Mouse (Mus musculus) erythroblast, adult 5-6 weeks (primary cell): Measurements from ENCODE around the gene Yars. TPM values are rescaled to one million over a fixed set of nuclear protein-coding genes. Genes with fewer than 3 reads are reported as not detected.

Source experiments
- ATAC-seq: replicated peaks from 2 replicates; pipeline ENCODE4 v1.8.0; 2016; ENCODE audit warnings: moderate number of reproducible peaks, mild to moderate bottlenecking, moderate TSS enrichment, inconsistent platforms; ENCODE audit not compliant: poor library complexity, low FRiP score, severe bottlenecking
- total RNA-seq, 2 experiments: library from RNA; stranded (forward) in 1 of 2; stranded (reverse) in 1 of 2; fragments of 150-400 nt in 1 of 2; fragments of 200-764, 138-1000 nt in 1 of 2; gene quantifications; 2 replicates each; pipeline versions ENCODE4 v1.2.3 to v1.2.4; 2015 to 2017; ENCODE audit warnings: low replicate concordance in 2 of 2

Yars gene
- total RNA-seq, 2 experiments from 2014 or later: 4.2 to 34.0 TPM

DNA sequence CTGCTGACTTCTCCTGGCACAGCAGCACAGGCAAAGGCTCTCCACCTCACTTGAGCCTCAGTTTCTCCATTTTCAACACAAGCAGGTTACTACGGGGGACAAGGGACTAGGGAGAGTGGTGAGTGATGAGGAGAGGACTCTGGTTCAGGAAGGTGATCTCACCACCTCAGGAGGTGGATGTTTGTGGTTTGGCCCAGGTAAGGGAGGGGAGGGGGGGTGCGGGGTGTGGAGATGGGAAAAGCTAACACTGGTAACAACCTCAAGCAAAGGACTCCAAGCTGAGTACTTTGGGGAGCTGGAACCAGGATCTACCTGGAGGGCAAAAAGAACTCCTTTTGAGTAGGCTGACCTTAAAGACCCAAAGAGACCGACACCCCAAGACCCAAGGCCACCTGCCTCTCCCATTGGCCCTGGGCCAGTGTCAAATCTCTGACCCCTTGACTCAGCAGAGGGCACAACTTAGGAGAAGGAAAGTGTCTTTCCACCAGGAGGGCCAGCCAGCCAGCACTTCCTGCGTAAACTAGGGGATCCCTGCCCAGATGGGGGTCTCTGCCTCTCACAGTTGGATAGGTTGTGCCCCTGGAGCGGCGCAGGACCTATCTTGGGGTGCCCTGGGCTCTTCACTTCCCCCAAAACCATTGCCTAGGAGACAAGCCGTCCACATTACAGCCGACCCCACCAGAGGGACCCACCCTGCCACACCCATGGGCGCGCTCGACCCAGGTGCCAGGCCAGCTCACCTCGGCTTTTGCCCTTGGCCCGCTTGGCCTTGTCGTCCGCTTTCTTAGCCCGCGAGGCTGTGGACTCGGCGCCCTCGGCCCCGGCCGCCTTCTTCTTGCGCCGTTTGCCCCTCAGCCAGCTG lies 58.1 kb downstream of the Yars start:
- ATAC-seq: no peak

DNA sequence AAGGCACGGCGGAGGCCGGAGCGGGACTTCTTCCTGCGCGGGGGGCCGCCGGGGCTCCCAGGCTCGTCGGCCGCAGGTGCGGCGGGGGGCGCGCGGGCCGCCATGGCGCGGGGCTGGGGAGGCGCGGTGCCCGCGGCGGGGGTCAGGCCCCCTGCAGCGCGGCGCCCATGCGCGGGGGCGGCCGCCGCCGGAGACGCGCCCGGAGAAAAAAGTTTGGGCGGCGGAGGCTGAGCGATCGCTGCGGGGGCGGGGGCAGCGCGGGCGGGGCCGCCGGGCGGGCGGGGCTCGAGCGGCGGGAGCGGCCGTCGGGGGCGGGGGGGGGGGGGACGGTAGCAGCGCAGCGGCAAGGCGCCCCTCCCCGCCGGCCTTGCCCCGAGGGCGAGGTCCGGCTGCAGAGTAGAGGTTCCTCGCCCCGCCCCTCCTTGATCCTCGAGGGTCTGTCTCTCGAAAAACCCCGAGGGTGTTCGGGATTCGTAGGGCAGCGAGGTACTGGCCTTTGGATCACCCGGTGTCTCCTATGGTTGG lies 58.7 kb downstream of the Yars start:
- ATAC-seq: no peak

DNA sequence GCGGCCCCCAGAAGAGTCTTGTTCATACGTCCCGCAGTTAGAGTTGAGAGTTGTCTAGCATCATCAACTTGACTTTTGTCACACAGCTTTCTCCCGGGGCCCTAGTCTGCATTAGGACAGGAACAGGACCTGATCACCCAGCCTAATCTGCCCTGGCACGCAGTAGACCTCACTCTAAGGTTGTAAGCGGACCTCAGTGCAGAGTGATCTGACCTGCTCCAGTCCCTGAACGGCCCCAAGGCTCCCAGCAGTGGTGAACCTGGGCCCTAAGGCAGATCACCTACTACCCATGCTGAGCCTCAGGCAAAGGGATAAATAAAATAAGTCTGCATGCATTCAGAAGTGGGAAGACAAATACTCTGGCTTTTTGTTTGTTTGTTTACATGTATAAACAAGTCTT lies 59.7 kb downstream of the Yars start:
- ATAC-seq: no peak

DNA sequence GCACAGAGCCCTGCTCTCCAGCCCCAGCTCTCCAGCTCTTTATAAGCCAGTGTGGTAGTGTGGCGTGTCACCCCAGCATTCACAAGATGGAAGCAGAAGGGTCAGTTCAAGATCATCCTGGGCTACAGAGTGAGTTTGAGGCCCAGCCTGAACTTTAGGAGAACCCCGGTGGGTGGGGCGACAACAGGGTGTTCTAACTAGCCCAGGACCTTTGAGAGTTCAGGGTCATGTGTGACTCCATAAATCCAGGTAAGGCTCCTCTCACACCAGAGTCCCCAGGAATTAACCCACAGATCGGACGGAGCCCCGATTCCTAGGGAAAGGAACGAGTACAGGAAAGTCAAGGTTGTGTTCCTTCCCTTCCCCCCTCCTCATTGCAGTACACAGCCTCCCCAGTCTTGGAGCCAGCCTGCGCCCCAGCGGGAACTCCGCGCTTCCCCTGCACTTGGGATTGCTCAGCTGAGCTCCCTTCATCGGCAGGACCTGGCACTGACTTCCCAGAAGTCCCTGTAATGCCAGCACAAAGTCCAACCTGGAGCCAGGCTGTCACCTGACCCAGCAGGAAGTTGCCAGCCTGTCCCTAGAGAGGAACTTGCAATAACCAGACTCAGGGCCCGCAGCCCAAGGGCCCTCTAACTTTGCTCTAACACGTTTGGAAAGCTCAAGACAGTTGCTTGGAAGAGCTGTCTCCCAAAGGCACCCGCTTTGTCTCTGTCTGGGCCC lies 61.4 kb downstream of the Yars start:
- ATAC-seq: no peak

DNA sequence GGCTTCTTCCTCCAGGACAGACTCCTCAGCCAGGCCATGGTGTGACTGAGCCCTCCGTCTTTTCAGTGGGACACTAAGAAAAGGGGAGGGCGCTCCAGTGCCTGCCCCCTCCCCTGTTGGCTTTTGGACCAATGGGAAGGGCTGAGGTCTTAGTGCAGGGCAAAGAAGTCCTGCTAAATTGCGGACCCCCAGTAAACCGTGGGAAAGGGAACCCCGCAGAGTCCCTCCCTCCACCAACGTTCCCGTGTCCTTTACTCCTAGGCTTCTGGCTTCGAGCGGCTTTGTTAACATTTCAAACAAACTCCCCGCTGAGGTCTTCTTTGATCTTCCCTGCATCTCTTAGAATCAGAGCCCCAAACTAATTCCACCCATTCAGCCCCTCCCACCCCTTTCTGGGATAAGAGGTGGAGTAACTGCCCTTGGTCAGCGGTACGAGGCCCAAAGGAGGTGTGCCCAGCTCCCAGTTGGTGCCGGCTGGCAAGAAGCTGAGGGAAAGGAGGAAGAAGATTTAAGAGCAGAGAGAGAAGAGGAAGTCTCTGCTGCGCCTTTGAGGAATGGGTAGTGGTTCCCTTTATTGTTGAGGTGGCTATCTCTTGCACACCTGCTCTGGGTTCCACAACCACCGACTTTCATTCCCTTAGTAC lies 62.0 kb downstream of the Yars start:
- no peak for ATAC-seq

DNA sequence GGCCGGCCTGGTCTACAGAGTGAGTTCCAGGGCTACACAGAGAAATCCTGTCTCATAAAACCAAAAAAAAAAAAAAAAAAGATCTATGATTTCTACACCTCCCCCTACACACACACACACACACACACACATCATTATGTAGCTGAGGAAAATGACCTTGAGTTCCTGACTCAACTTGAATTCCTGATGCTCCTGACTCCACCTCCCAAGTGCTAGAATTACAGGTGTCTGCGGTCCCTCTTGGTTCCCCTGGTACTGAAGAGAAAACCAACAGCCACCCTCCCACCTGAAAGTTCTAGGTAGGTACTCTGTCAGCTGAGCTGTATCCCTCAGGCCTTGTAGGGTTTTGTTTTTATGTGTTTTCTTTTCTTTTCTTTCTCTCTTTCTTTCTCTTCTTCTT lies 62.9 kb downstream of the Yars start:
- ATAC-seq: no peak

DNA sequence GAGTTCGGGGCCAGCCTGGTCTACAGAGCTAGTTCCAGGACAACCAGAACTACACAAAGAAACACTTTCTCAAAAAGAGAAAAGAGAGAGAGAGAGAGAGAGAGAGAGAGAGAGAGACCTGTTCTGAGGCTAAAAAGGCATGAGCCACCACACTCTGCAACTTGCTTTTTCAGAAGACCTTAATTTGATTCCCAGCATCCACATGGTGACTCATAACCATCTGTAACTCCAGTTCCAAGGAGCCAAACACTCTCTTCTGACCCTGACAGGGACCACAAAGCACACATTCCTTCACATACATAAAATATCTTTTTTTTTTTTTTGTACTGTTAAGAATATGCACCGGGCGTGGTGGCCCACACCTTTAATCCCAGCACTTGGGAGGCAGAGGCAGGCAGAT lies 65.0 kb downstream of the Yars start:
- no peak for ATAC-seq

DNA sequence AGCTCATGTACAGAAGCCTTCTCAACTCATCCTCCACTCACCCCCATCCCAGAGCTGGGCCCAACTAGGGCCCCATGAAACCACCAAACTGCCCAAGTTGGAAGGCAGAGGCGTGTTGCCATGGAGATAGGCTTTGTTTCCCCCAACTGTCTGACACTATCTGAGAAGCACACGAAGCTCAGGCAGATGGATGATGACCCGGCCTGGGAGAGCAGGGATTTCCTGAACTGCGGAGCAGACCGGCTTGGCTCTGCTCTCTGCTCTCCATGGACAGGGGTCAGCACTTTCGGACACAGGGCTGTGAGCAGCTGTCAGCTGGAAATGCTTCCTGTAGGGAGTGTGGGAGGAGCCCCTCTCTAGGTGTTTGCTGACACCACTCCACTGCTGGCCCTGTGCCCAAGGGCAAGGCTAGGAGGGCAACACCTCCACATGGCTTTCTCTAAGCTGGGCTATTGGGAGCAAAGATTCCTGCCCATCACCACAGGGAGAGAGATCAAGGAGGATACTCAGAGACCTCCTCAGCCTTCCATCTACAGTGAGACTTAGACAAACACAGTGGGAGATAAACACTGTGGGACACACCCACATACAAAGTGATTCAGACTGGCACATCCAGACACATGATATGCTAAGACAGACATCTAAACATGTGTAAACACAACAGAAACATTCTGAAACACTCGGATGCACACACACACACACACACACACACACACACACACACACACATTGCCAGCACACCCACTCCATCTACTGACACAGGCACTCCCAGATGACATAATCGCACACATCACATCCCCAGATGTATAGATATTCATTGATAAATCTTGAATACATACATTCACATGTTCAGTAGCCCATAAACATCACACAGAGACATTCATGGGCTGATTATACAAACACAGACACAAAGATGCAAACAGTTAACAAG lies 67.2 kb downstream of the Yars start:
- no peak for ATAC-seq

DNA sequence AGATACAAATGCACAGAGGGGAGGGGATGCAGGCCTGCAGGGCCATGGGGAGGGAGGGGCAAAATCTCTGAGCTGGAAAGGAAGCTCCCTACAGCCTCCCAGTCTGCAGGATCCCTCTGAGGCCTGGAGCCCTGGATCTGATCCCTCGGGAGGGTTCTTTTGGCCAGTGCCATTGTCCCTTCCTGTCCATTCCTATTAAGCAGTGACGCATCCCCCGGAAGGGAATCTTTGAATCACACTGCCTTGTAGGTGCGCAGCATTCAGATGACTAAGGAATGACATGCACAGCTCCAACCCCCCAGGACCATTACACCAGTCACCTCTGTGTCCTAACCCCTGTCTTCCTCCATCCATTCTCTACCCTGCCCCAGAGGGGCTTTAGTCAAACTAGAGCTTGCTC lies 69.5 kb downstream of the Yars start:
- no peak for ATAC-seq

DNA sequence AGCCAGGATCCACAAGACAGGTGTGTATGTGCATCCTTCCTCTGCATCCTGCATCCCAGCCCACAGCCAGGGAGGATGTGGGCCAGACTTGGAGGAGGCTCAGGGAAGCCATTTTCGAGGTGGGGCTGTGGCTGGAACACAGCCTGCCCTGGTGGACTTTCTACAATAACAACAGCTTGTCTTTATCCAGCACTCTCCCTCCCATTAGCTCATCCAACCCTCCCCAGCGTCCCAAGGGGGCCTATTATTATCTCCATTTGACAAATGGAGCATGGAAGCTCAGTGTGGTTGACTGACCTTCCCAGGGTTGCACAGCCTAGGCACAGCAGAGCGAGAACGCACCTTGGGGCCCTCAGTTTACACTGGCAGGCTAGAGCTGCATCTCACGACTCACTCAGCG lies 71.1 kb downstream of the Yars start:
- no peak for ATAC-seq

DNA sequence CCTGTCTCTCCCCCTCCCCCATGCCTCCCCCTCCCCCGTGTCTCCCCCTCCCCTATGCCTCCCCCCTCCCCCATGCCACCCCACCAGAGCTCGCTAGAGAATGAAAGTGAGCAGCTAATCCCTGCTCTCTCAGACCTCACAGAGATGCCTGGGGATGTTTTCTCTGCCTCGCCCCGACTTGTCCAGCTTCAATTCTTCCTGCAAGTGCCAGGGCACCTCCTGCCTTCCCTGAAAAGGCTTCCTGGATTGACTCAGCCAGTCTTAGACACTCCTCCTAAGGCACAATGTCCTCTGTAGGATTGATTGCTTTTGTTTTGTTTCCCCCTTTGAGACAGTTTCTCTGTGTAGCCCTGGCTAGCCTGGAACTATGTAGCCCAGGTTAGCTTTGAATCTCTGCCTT lies 71.6 kb downstream of the Yars start, which contains the start of gene C77080:
C77080 (minus strand) TSS at position 209 of the 400 bp plus-strand sequence.
- ATAC-seq: no peak

DNA sequence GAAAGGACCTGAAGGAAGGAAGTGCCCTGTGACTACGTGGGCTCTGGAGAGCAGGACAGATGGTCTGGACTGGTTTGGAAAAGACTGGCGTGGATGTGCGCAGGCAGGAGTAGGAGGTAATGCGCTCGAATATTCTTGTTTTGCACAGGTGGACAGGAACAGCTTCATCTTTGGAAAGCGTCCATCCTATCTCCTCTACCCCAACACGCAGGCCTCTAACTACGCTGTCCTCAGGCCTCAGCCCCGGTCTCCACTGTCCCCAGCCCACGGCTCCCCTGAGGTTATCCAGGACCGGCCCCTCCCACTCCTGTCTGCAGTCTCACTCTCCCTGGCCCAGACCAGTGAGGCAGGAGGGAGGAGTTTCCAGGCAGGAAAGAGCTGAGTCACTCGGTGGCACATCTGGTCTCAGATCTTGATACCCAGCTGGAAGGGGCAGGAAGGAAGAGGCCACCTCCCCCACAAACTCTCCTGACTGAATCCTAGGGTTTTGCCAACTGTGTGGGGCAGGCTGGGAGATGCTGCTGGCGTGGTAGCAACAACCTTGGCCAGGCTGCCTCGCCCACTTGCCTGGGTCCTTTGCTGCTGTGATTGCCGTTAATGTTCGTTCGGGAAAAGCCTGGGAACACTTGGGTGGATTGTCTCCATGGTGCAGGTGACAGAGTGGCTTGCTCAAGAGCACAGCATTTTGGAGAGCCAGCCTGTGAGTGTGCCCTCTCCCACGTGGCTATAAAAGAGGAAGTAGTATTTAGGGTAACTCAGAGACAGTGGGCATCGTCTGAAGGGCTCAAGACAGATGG lies 73.9 kb downstream of the Yars start:
- ATAC-seq: peak; percentile 92

DNA sequence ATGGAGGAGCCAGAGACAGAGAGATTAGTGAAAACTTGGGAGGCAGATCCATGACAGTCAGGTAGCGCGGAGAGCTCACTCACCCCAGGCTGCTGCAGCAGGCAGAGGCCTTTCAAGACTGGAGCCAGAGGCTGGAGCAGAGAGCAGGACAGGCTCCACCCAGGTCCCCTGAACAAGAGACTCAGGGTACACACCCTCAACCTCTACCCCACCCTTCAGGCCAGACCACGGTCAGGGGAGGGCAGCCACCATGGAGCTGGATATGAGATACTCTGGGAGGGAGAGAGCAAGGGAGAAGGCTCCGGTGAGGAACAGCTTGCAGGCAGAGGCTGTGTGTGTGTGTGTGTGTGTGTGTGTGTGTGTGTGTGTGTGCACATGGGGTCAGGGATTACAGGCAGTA lies 76.6 kb downstream of the Yars start:
- ATAC-seq: no peak

DNA sequence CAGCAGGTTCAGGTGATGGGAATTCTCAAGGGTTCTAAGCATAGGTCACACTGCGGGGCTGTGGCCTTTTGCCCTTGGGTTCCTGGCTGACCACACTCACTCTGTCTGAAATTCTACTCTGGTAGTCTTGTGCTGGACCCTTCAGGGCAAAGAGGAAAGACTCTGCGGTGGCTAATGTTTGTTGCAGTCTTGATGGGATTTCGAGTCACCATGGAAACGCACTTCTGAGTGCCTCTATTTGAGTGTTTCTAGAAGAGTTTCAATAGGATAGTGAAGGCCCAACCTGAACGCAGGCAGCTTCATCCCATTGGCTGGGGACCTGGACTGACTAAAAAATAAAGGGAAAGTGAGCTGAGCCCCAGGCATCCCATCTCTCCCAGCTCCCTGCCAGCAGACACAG lies 77.3 kb downstream of the Yars start:
- no peak for ATAC-seq

DNA sequence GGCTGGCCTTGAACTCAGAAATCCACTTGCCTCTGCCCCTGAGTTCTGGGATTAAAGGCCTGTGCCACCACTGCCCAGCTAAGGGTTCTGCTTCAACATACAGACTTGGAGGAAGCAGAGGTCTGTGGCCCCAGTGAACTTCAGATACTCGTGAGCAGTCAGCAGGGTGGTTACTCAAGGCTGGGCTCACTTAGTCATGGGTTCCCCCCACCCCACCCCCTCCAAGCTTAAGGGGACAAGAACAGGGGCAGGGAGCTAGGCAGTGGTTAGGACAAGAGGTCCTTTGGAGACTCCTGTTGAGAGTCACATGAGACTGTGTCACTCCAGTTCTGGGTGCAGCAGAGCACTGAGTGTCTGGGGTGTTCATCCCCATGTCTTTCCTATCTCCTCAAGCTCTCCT lies 79.1 kb downstream of the Yars start:
- ATAC-seq: no peak
